Mouse (Mus musculus) cerebellum, postnatal 36 days (tissue): ENCODE results near the gene Hoxc6.

Source experiments
- DNase-seq, 2 experiments: peaks; one replicate each; pipeline ENCODE4 v3.0.0; 2021 to 2022; ENCODE audit warnings: mixed read lengths in 2 of 2

Hoxc6 gene

GRCm38 (mm10) chr15:103051670-103052069, 53.6 kb downstream of the Hoxc6 start:
- DNase-seq: no peak

- no peak for DNase-seq
Observed at GRCm38 (mm10) chr15:103053210-103053609, 55.2 kb downstream of the Hoxc6 start.

- DNase-seq: no peak
Observed at GRCm38 (mm10) chr15:103056396-103056795, 58.3 kb downstream of the Hoxc6 start.

GRCm38 (mm10) chr15:103058715-103059114, 60.7 kb downstream of the Hoxc6 start:
- DNase-seq: no peak

- no peak for DNase-seq
Observed at GRCm38 (mm10) chr15:103059393-103059992, 61.4 kb downstream of the Hoxc6 start.

GRCm38 (mm10) chr15:103060021-103060340, 61.9 kb downstream of the Hoxc6 start:
- no peak for DNase-seq

GRCm38 (mm10) chr15:103060341-103061130, 62.5 kb downstream of the Hoxc6 start:
- no peak for DNase-seq

- no peak for DNase-seq
Observed at GRCm38 (mm10) chr15:103061131-103061825, 63.2 kb downstream of the Hoxc6 start.
